Mouse (Mus musculus) retina, adult 2 months (tissue): ENCODE measurements around the gene Aldh5a1.

Source experiments
- DNase-seq: peaks from one replicate; pipeline ENCODE4 v3.0.0-alpha.2; 2012; ENCODE audit warnings: low read depth, low spot score

Aldh5a1 gene

DNA sequence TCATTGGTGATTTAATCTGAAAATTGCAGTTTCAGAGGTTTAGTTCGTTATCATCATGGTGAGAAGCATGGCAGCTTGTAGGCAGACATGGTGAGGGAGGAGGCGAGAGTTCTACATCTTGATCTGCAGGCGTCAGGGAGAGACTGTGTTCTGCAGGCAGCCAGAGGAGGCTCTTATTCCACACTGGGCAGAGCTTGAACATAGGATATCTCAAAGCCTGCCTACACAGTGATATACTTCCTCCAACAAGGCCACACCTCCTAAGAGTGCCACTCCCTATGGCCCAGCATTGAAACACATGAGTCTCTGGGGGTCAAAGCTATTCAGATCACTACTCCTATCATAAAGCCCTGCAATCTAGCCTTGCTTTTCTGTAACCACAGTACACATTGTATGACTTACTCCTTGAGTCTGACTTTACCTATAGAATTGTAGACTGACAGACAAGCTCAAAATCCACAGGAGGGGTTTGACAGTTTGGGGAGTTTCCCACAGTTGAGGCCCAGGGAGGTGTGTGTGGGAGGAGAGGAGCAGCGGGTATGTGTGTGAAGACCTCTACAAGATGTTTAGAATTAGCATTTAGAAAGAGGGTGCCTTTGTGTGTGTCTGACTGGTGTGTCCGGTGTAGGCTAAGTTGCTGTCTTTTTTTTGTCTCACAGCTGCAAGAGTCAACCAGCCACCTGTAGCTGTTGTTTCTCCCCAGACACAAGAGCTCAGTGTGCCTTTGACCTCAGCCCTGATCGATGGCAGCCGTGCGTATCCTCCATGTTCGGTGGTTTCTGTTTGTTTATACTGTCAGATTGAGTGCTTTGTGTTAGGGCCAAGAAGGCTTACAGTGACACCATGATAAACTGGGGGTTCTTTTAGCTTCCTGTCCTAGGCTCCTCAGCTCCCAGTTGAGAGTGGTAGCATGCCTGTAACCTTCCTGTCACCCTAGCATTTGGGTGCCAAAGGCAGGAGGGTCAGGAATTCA lies 70.7 kb downstream of the Aldh5a1 start:
- no peak for DNase-seq

- DNase-seq: no peak
These were observed 74.9 kb downstream of the Aldh5a1 start for GRCm38 (mm10) chr13:24862520-24862919.

- DNase-seq: no peak
These were observed 75.4 kb downstream of the Aldh5a1 start for GRCm38 (mm10) chr13:24862021-24862420.

DNA sequence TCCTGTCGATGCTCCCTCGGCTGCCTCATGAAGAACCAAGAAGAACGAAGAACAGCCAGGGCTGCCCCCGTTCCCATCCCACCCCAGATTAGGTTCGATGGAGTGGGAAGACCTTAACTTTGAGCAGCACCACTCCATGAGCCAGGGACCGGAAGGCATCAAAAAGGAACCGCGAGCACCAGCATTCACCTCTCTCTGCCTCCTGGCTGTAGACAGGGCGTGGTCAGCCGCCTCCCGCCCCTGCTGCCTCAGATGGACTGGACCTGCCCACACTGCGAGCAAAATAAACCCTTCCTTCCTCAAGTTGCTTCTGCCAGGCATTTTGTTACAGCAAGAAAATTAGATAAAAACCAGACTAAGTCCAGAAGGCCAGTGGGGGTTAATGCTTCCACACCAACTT lies 76.4 kb downstream of the Aldh5a1 start:
- DNase-seq: no peak

DNA sequence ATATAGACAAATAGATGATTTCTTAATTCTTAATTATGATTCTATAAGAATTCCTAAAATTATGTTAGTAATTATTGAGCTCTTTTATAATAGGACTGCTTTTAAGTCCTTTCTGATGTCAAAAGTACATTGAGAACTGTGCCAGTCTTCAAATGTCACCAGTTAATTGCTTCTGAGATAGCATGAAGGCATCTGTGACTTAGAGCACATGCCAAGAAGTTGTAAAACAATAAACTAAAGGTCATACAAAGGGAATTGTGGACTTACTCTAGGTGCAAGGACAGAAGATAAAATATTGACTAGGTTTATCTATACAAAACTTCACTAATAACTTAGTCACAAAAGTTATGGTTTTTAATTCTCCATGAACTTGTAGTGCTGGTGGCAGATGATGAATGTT lies 78.3 kb downstream of the Aldh5a1 start:
- no peak for DNase-seq
